Mouse (Mus musculus): Measurements from ENCODE around the gene Map2k5. TPM values are rescaled to one million over a fixed set of nuclear protein-coding genes. Genes with fewer than 3 reads are reported as not detected.

Map2k5 gene
- polyA plus RNA-seq, 1 experiment from 2014 or later = 39.4 TPM

DNA sequence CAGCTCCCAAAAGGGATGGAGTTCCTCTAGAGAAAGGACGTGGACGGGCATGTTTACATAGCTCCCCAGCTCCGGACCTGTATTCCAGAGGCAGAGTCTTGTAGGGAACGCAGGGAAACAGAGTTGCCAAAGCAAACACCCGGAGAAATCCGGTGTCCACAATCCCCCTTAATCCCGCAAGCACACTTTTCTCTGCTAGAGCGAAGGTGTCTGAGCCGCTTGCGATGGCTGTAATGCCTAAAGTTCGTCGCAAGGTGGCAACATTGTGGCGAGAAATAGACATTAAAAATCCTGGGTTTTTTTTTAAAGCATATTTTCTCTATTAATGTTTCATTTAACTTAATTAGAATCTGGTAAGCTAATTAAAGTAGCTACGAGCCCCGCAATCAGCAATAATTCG is 241.9 kb downstream of the Map2k5 start:
- Histone ChIP-seq H3K9ac (ENCODE audit: low read length) (no peak overlapping the region), H3K4me1 (replicated peaks; ENCODE audit: control insufficient read depth, insufficient read depth, low read length) (peaks cover 21% of the 10 kb centered on the region), H3K9me3 (ENCODE audit: control insufficient read depth, low read length) (no peaks in the 10 kb centered on the region), H3K27me3 (ENCODE audit: control insufficient read depth, insufficient read depth, low read length) (peaks cover 79% of the 10 kb centered on the region), H3K4me3 (ENCODE audit: low read depth, low read length) (peak overlapping the region; percentile 19), H3K27ac (ENCODE audit: low read depth, low read length) (no peak overlapping the region), H3K4me2 (ENCODE audit: low read depth, low read length, severe bottlenecking) (peak overlapping the region; percentile 42; the same call in 1 of the 2 replicates), H3K36me3 (ENCODE audit: control insufficient read depth, insufficient read depth, low read length) (no peaks in the 10 kb centered on the region)
- WGBS = under 1% methylated on average over 16 of the region's 16 CpGs
- ATAC-seq (replicated peaks; ENCODE audit: low FRiP score) (no peak), DNase-seq (ENCODE audit: low spot score) (peak; percentile 75)

DNA sequence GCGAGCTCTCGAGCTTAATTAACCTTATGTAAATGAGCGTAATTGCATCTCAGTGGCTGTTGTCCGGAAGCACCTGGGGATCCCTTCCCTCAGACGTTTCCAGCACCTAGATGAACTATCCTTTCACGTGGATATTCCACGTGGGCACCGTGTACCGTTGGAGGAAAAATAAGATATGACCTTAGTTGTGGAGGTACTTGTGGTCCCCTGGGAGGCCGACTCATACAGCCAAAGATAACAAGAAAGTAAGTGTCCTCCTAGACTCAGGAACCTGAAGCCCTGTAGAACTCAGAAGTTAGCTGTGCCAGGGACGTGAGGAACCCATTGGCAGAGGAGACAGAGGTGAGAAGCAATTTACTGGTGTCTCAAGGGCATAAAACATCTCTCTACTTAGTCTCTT is 242.3 kb downstream of the Map2k5 start:
- DNase-seq (ENCODE audit: low spot score) (peak; percentile 51), ATAC-seq (replicated peaks; ENCODE audit: low FRiP score) (no peak)
- Histone ChIP-seq H3K36me3 (ENCODE audit: control insufficient read depth, insufficient read depth, low read length) (no peaks in the 10 kb centered on the region), H3K27me3 (ENCODE audit: control insufficient read depth, insufficient read depth, low read length) (peaks cover 76% of the 10 kb centered on the region), H3K27ac (ENCODE audit: low read depth, low read length) (no peak overlapping the region), H3K4me1 (replicated peaks; ENCODE audit: control insufficient read depth, insufficient read depth, low read length) (peaks cover 21% of the 10 kb centered on the region), H3K9ac (ENCODE audit: low read length) (no peak overlapping the region), H3K4me3 (ENCODE audit: low read depth, low read length) (peak overlapping the region; percentile 19), H3K9me3 (ENCODE audit: control insufficient read depth, low read length) (no peaks in the 10 kb centered on the region), H3K4me2 (ENCODE audit: low read depth, low read length, severe bottlenecking) (peak overlapping the region; percentile 42; the same call in 1 of the 2 replicates)
- 1% methylated on average over 11 of the region's 11 CpGs for WGBS

GRCm38 (mm10) chr9:63133659-63134058 is 244.0 kb downstream of the Map2k5 start:
- peak overlapping the region; percentile 37 for H3K4me2 ChIP-seq (ENCODE audit: low read depth, low read length, severe bottlenecking)
- peak overlapping the region; percentile 19 for H3K4me3 ChIP-seq (ENCODE audit: low read depth, low read length)
- ATAC-seq (replicated peaks; ENCODE audit: low FRiP score) (no peak), DNase-seq (ENCODE audit: low spot score) (peak; percentile 56)
- peaks cover 59% of the 10 kb centered on the region for H3K27me3 ChIP-seq (ENCODE audit: control insufficient read depth, insufficient read depth, low read length)
- H3K9me3 ChIP-seq (ENCODE audit: control insufficient read depth, low read length) = no peaks in the 10 kb centered on the region
- peaks cover 17% of the 10 kb centered on the region for H3K4me1 ChIP-seq (replicated peaks; ENCODE audit: control insufficient read depth, insufficient read depth, low read length)
- H3K27ac ChIP-seq (ENCODE audit: low read depth, low read length) = no peak overlapping the region
- WGBS = 15% methylated on average over 6 of the region's 6 CpGs
- H3K9ac ChIP-seq (ENCODE audit: low read length) = no peak overlapping the region
- H3K36me3 ChIP-seq (ENCODE audit: control insufficient read depth, insufficient read depth, low read length) = no peaks in the 10 kb centered on the region

GRCm38 (mm10) chr9:63132673-63133601 is 244.8 kb downstream of the Map2k5 start:
- Histone ChIP-seq H3K4me1 (replicated peaks; ENCODE audit: control insufficient read depth, insufficient read depth, low read length) (peaks cover 14% of the 10 kb centered on the region), H3K4me3 (ENCODE audit: low read depth, low read length) (peak overlapping the region; percentile 68), H3K27me3 (ENCODE audit: control insufficient read depth, insufficient read depth, low read length) (peaks cover 52% of the 10 kb centered on the region), H3K9me3 (ENCODE audit: control insufficient read depth, low read length) (no peaks in the 10 kb centered on the region; the same call in 1 of the 2 replicates), H3K27ac (ENCODE audit: low read depth, low read length) (peak overlapping the region; percentile 65), H3K36me3 (ENCODE audit: control insufficient read depth, insufficient read depth, low read length) (no peaks in the 10 kb centered on the region), H3K4me2 (ENCODE audit: low read depth, low read length, severe bottlenecking) (peak overlapping the region; percentile 91), H3K9ac (ENCODE audit: low read length) (peak overlapping the region; percentile 68)
- WGBS = under 1% methylated on average over 48 of the region's 48 CpGs
- ATAC-seq (replicated peaks; ENCODE audit: low FRiP score) (peak; percentile 98), DNase-seq (ENCODE audit: low spot score) (peak; percentile 97)

- H3K36me3 ChIP-seq (ENCODE audit: control insufficient read depth, insufficient read depth, low read length) = no peaks in the 10 kb centered on the region
- peaks cover 44% of the 10 kb centered on the region for H3K27me3 ChIP-seq (ENCODE audit: control insufficient read depth, insufficient read depth, low read length)
- DNase-seq (ENCODE audit: low spot score) (peak; percentile 80), ATAC-seq (replicated peaks; ENCODE audit: low FRiP score) (peak; percentile 29; the same call in 1 of the 2 replicates)
- H3K4me2 ChIP-seq (ENCODE audit: low read depth, low read length, severe bottlenecking) = peak overlapping the region; percentile 91
- H3K4me3 ChIP-seq (ENCODE audit: low read depth, low read length) = peak overlapping the region; percentile 68
- under 1% methylated on average over 28 of the region's 28 CpGs for WGBS
- H3K27ac ChIP-seq (ENCODE audit: low read depth, low read length) = no peak overlapping the region
- H3K4me1 ChIP-seq (replicated peaks; ENCODE audit: control insufficient read depth, insufficient read depth, low read length) = peaks cover 14% of the 10 kb centered on the region
- H3K9me3 ChIP-seq (ENCODE audit: control insufficient read depth, low read length) = no peaks in the 10 kb centered on the region; the same call in 1 of the 2 replicates
- peak overlapping the region; percentile 68 for H3K9ac ChIP-seq (ENCODE audit: low read length)
Measured at GRCm38 (mm10) chr9:63131957-63132602, 245.6 kb downstream of the Map2k5 start.

GRCm38 (mm10) chr9:63129641-63130041 is 248.1 kb downstream of the Map2k5 start:
- Histone ChIP-seq H3K27ac (ENCODE audit: low read depth, low read length) (no peak overlapping the region), H3K4me3 (ENCODE audit: low read depth, low read length) (no peak overlapping the region), H3K9ac (ENCODE audit: low read length) (no peak overlapping the region), H3K9me3 (ENCODE audit: control insufficient read depth, low read length) (no peaks in the 10 kb centered on the region; the same call in 1 of the 2 replicates), H3K27me3 (ENCODE audit: control insufficient read depth, insufficient read depth, low read length) (peaks cover 21% of the 10 kb centered on the region), H3K4me2 (ENCODE audit: low read depth, low read length, severe bottlenecking) (no peak overlapping the region), H3K4me1 (replicated peaks; ENCODE audit: control insufficient read depth, insufficient read depth, low read length) (peaks cover 6% of the 10 kb centered on the region), H3K36me3 (ENCODE audit: control insufficient read depth, insufficient read depth, low read length) (no peaks in the 10 kb centered on the region)
- no peak for ATAC-seq (replicated peaks; ENCODE audit: low FRiP score)
- DNase-seq (ENCODE audit: low spot score) = no peak
- 84% methylated on average over 8 of the region's 8 CpGs for WGBS

DNA sequence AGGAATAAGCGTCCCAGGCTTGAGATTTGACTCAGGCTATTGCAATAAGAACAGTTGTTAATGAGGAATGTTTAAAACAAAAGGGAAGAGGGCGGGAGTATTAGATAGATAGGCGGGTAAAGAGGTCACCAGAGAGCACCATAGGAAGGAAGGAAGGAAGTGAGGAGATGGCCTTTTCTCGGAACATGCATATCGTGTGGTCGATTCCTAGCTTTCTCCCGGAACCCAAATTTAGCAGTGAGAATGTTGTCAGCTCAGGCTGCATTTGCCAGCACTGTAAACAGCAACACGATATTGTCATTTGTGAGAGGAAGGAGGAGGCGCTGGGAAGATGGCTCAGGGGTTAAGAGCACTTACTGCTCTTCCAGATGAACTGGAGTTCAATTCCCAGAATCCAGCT is 253.2 kb downstream of the Map2k5 start:
- no peak for DNase-seq (ENCODE audit: low spot score)
- Histone ChIP-seq H3K4me3 (ENCODE audit: low read depth, low read length) (no peak overlapping the region), H3K9ac (ENCODE audit: low read length) (no peak overlapping the region), H3K27ac (ENCODE audit: low read depth, low read length) (no peak overlapping the region), H3K36me3 (ENCODE audit: control insufficient read depth, insufficient read depth, low read length) (no peaks in the 10 kb centered on the region), H3K4me1 (replicated peaks; ENCODE audit: control insufficient read depth, insufficient read depth, low read length) (peaks cover 5% of the 10 kb centered on the region), H3K27me3 (ENCODE audit: control insufficient read depth, insufficient read depth, low read length) (no peaks in the 10 kb centered on the region), H3K4me2 (ENCODE audit: low read depth, low read length, severe bottlenecking) (no peak overlapping the region), H3K9me3 (ENCODE audit: control insufficient read depth, low read length) (no peaks in the 10 kb centered on the region; the same call in 1 of the 2 replicates)
- peak; percentile 5; the same call in 1 of the 2 replicates for ATAC-seq (replicated peaks; ENCODE audit: low FRiP score)
- 56% methylated on average over 9 of the region's 9 CpGs for WGBS
